Mouse (Mus musculus): Measurements from ENCODE around the gene Ccr5. TPM values are rescaled to one million over a fixed set of nuclear protein-coding genes. Genes with fewer than 3 reads are reported as not detected.

Ccr5 gene
- polyA plus RNA-seq, 1 experiment from 2014 or later = 0.19 TPM

GRCm38 (mm10) chr9:124143678-124144077 is 22.3 kb downstream of the Ccr5 start:
- Histone ChIP-seq H3K9ac (replicated peaks) (no peak overlapping the region), H3K36me3 (no peaks in the 10 kb centered on the region), H3K4me2 (no peak overlapping the region), H3K4me3 (replicated peaks) (no peak overlapping the region), H3K4me1 (replicated peaks) (no peaks in the 10 kb centered on the region), H3K27ac (no peak overlapping the region), H3K27me3 (no peaks in the 10 kb centered on the region), H3K9me3 (no peaks in the 10 kb centered on the region)
- WGBS = 83% methylated on average over 1 of the region's 1 CpGs
- ATAC-seq (ENCODE audit: insufficient number of reproducible peaks, insufficient read depth, low FRiP score, low TSS enrichment, low read depth) = no peak

DNA sequence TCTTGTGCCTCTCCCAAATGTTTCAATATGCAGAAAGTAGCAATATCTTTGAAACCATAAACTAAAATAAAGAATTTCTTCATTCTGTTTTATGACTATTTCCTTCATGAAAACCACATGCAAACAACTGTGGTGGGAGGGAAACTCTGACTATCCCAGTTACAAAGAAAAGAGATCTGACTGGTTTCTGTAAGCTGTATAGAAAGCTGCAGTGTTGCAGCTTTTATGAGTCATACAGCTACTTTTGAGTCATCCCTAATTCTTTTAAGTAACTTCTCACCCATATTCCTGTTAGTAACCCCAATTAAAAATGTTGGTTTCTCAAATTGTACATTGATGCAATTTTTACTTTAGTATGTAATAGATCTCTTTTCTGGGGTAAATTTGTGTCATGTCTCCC is 25.0 kb downstream of the Ccr5 start:
- Histone ChIP-seq H3K27me3 (no peaks in the 10 kb centered on the region), H3K9me3 (no peaks in the 10 kb centered on the region), H3K9ac (replicated peaks) (no peak overlapping the region), H3K4me3 (replicated peaks) (no peak overlapping the region), H3K27ac (no peak overlapping the region), H3K4me2 (no peak overlapping the region), H3K36me3 (no peaks in the 10 kb centered on the region), H3K4me1 (replicated peaks) (no peaks in the 10 kb centered on the region)
- no peak for ATAC-seq (ENCODE audit: insufficient number of reproducible peaks, insufficient read depth, low FRiP score, low TSS enrichment, low read depth)

Other genes with a start within 250 kb of the Ccr5 start
- 1.3 and 1.5 TPM in 2 replicates for gene Ccr1, start 152.9 kb upstream of the Ccr5 start, polyA plus RNA-seq (2016; fragmentation: Nextera tagmentation; extraction: Ambion mirVana)
- not detected in 2 replicates for gene Ccr1l1, start 143.1 kb upstream of the Ccr5 start, polyA plus RNA-seq (2016; fragmentation: Nextera tagmentation; extraction: Ambion mirVana)
- not detected in 2 replicates for gene Ccr3, start 99.6 kb upstream of the Ccr5 start, polyA plus RNA-seq (2016; fragmentation: Nextera tagmentation; extraction: Ambion mirVana)
- gene Ccr2, start 19.6 kb upstream of the Ccr5 start, polyA plus RNA-seq (2016; fragmentation: Nextera tagmentation; extraction: Ambion mirVana) = 0.76 and 0.93 TPM in 2 replicates
- 5.1 and 5.4 TPM in 2 replicates for gene 2010315B03Rik, start 191.2 kb downstream of the Ccr5 start, polyA plus RNA-seq (2016; fragmentation: Nextera tagmentation; extraction: Ambion mirVana)